Mouse (Mus musculus) c-Kit-positive CD71-negative TER-119-negative erythroid progenitor cells, embryonic 14.5 days (primary cell): ENCODE measurements around the gene Msantd3.

Experiments used
- DNase-seq: peaks from one replicate; pipeline ENCODE4 v3.0.0-alpha.2; 2013; ENCODE audit warnings: low read depth

Gene Msantd3

DNA sequence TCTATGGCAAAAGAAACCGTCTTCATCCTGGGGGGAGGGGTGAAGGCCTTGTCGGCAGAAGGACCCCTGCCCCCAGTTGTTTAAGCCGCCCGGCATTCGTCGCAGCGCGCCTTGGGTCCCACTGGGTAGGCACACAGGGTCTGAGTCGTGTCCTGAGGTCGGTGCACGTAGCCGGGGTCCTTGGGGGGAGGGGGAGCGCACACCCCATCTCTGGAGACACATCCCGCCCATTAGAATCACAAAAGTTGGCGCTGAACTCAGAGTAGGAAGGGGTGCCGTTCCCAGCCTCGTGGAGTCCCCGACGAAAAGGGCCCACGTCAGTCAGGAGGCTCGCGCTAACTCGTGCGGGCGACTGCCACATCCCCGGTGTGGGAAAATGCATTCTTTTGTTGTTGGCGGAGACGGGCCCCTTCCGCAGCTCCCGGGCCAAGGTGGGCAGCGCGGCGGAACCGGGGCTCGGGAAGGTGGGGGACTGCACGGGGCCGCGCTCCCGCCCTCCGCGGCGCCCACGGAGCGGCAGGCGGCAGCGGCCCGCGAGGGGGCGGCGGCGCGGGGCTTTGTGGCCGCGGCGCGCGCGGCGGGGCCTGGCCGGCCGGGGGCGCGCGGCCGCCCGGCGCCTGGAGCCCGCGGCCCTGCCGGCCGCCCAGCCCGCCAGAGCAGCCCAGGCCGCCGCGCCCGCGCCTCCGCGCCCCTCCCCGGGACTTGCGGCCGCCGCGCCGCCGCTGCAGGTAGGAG is at the start of gene Msantd3:
TSS of gene Msantd3 (plus strand) at position 95 of the 735 bp plus-strand sequence.
- no peak for DNase-seq

GRCm38 (mm10) chr4:48491290-48491743 is 48.4 kb upstream of the Msantd3 start:
- no peak for DNase-seq

GRCm38 (mm10) chr4:48492510-48492909 is 47.2 kb upstream of the Msantd3 start:
- DNase-seq: no peak

- no peak for DNase-seq
Measured at GRCm38 (mm10) chr4:48510861-48511260, 28.9 kb upstream of the Msantd3 start.

GRCm38 (mm10) chr4:48529559-48529958 is 10.2 kb upstream of the Msantd3 start:
- no peak for DNase-seq

DNA sequence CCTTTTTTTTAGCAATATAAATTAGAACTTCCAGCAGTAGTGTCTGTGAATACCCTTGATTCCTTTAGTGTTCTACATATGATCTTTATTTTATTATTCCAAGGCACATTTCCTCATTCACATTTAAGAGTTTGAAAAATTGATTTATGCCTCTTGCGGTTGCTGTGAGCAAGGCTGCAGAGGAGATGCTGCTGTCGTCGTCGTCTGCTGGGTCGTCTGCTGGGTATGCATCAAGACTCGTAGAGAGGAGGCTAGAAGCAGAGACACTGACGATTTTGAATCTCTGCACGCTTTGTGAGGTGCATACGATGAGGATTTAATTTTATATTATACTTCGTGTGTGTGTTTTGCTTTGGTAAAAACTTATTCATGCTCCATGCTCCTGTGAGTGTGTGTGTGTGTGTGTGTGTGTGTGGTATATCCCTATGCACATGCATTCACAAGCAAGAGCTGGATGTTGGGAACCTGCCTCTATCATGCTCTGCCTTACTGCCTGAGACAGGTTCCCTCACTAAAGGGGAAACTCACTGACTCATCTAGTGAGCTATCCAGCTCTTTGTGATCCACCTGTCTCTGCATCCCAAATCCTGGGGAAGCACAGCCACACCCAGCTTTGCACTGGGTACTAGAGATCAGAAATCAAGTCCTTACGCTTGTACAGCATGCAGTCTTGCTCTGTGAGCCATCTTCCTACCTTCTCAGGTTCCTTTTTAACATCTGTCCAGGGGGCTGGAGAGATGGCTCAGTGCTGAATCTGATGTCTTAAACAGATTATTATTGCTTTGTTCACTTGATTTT is 7.7 kb upstream of the Msantd3 start:
- no peak for DNase-seq

- DNase-seq: no peak
Measured at GRCm38 (mm10) chr4:48536275-48536674, 3.5 kb upstream of the Msantd3 start.

DNA sequence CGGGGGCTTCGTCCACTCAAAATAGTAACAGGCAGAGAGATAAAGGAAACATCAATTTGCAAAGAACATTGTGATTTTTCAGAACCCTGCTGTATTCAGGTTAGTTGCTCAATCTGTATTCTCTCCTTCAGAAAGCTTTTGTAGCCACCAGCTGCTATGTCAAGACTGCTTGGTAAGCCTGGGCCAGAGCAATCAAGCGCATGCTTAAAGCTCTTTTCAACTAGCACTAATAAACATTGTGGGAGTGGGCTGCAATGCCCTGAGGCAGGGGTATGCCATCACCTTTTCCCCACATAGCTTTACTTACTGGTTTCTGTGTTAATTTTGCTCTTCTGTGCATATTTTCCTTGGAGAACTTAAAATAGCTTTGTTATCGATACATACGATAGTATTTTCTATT is 2.7 kb upstream of the Msantd3 start:
- no peak for DNase-seq

DNA sequence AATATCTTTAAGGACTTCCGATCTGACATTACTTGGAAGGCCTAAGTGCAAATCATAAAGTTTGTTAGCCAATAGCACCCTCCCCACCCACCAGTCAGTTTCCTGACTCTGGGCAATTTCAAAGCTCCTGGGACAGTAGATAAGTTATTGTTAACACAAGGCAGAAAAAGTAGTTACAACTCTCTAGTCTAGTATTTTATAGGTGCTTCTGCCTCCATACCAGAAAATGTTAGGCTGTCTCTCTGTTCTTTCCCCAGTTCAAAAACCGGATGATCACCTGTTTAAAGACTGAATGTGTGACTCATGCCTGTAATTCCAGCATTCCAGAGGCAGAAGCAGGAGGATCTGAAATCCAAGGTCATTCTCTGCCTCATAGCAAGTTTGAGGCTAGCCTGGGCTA is 1.2 kb upstream of the Msantd3 start:
- no peak for DNase-seq

- DNase-seq: no peak
Measured at GRCm38 (mm10) chr4:48540576-48541111, 909 bp downstream of the Msantd3 start.

GRCm38 (mm10) chr4:48541526-48542250 is 2.0 kb downstream of the Msantd3 start:
- DNase-seq: no peak

DNA sequence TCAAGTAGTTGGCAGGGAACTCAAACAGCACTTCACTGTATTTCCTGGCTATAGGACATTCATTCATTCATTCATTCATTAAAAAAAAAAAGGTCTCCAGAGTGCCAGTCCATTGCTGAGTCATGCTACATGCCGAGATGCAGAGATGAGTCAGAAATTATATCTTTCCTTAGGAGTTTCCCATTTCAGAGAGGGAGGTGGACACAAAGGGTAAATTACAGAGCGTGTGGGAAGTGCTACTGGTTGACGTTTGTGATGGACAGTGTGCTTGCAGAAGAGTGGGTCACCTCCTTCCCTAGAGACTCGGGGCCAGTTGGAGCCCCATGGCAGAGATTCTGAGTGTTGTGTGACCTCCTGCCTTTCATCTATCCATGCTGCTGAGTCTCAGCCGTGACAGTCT is 2.6 kb downstream of the Msantd3 start:
- no peak for DNase-seq

GRCm38 (mm10) chr4:48543071-48543865 is 3.5 kb downstream of the Msantd3 start:
- no peak for DNase-seq

GRCm38 (mm10) chr4:48544141-48544540 is 4.4 kb downstream of the Msantd3 start:
- no peak for DNase-seq

GRCm38 (mm10) chr4:48545966-48546365 is 6.2 kb downstream of the Msantd3 start:
- DNase-seq: no peak

- no peak for DNase-seq
Measured at GRCm38 (mm10) chr4:48546568-48547496, 7.1 kb downstream of the Msantd3 start.

DNA sequence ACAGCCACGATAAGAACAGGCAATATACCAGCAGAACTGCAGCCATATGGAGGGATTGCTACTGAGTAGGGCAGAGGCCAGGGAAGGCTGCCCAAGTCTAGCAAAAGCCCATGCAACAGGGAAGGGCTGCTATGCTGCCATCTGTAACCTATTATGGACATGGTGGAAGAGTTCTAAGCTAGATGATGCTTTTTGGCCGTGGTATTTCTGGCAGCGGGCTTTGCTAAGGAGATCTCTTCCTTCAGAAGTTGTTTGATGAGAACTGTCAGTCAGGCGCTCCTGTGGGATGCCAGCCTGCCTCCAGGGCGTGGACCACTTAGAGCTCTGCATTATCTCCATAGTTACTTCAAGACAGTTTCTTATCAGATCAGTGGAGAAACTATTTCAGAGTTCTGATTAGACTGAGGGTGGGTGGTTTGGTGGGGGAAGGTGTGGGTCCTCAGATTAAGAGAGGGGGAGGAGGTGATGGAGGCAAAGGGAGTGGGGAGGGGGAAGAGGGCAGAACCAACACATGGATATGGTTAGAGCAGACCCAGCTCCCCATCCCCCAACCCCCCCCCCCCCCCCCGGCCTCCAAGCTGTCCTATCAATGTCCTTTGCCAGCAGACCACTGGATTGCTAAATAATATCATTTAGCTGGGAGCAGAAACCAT is 8.8 kb downstream of the Msantd3 start:
- DNase-seq: no peak

GRCm38 (mm10) chr4:48549661-48550060 is 9.9 kb downstream of the Msantd3 start:
- no peak for DNase-seq

DNA sequence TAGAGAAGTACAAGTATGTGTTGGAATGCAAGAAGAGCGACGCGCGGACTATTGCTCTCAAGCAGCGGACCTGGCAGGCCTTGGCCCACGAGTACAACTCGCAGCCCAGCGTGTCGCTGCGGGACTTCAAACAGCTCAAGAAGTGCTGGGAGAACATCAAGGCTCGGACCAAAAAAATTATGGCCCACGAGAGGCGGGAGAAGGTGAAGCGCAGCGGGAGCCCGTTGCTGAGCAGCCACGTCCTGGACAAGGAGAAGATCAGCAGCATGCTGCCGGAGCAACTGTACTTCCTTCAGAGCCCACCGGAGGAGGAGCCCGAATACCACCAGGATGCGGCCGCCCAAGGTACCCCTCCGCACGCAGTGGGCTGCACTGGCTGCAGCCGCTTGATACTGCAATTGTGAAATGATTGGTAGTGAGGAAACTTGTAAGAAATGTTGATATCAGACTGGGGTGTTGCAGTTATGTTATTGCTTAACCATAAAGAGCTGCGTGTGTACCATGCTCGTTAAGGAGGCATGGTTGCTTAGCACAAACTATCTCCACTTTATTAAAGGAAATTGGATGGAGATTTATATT is 12.8 kb downstream of the Msantd3 start:
- no peak for DNase-seq

- DNase-seq: no peak
Measured at GRCm38 (mm10) chr4:48554132-48554531, 14.4 kb downstream of the Msantd3 start.
